Mouse (Mus musculus): ENCODE measurements around the gene Boc. TPM values are rescaled to one million over a fixed set of nuclear protein-coding genes. Genes with fewer than 3 reads are reported as not detected.
A peak's percentile ranks its signal among the peaks of the same experiment; 100 is the strongest.
"Not testable (repeated sequence)": the region's sequence is repeated elsewhere in the genome, so short reads cannot be mapped to it uniquely, and the experiment has no call there.

Gene Boc
- total RNA-seq, 2 experiments from 2014 or later, result 19.5 to 23.5 TPM

DNA sequence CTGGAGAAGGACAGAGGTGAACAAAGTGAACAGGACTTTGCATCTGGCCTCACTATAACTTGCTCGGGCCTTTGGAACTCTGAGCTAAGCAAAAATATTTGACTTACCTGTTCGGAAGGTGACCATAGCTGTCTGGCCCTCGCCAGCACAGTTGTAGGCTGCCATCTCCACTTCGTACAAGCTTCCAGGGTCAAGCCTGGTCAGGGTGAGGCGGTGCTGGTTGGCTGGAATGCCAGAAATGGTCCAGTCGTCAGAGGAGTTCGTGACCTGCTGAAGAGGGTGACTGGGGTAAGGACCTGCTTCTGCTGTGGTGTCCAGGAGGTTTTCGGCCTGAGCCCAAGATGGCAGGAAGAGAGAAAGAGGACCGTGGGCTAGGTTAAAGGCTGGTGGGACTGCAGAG lies 66.0 kb downstream of the Boc start:
- DNase-seq (ENCODE audit: low spot score in 2 of 2), result no peak

DNA sequence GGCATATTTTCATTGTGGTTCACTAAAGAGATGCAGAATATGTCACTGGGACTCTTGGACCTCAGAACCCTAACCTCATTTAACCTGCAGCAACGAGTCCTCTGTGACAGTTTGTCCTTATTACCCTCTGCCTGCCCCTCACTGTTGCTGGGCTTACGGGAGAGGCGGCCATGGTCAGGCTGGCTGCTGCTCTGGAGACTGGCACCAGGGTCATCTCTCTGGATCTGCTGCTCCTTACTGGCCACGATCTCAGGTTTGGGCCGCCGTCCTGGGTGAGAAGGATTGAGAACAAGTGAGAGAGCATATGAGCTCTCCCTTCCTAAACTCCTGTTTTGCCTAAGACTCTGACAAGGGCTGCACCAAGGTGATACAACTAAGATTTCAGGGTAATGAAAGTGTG lies 66.5 kb downstream of the Boc start:
- no peak for DNase-seq (ENCODE audit: low spot score in 2 of 2)

DNA sequence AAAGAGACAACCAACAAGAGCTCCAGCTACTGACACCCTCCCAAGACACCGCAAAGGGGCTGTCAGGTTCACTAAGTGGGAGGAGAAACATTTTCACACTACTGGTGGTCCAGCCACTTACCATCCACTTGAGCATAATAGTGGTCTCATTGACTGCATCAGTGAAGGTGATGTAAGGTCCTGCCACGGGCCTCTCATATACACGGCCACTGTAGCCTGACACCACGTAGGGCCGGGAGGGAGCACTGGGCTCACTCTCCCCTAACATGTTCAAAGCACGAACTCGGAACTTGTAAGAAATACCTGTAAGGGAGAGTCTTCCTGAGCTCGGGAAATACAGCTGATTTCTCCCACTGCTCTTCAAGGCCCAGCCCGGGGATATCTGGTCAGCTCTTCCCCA lies 67.6 kb downstream of the Boc start:
- DNase-seq (ENCODE audit: low spot score in 2 of 2), result no peak

DNA sequence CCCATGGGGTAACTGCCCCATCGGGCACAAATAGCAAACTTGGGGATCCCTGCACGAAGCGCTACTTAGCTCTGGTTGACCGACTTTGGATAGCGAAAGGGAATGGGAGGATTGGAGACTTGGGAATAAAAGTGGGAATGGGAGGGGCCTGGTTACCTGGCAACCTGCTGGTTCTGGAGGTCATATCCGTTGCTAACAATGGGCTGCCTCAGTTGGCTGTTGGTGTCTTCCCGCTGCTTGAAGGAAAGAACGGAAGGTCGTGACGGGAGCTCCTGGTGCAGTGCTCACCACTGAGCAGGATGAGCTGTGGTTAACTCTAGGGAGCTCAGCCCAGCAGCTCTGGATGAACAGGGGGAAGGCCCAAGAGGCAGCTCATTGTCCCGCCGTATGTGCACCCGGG lies 71.5 kb downstream of the Boc start:
- DNase-seq (ENCODE audit: low spot score in 2 of 2), result no peak

DNA sequence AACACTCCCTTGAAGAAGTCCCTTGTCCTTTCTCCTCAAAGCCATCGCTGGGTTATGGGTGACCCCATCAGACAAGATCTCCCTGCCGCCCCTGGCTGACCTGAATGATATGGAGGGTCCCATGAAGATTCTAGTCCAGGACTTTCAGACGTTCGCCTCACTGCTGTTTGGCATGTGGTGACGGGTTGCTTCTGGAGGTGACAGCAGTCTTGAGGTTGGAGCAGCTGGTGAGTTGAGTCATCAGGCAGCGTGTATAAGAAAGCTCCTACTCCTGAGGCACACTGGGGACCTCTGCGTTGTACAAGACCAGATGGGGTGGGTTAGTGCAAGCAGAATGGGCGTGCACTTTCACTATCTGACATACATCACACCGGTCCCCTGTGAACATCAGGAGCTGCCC lies 72.1 kb downstream of the Boc start:
- no peak for DNase-seq (ENCODE audit: low spot score in 2 of 2)

DNA sequence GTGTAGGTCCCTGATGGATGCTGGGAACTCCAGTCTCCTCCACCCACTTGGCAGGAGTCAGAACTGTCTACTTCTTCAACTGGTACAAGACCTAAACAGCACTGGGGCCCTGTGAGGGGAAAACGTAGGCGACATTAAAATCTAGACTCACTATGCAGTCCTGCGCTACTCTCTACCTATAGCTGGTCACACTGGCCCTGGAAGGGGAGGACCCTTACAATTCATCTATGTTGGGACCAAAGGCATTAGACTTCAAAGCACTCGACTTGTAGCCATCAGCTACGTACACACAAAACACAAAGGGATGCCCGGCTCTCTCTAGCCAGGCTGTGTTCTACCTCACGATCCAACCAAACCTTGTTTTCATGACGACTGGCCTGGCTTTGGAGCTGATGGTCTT lies 73.0 kb downstream of the Boc start:
- no peak for DNase-seq (ENCODE audit: low spot score in 2 of 2)

DNA sequence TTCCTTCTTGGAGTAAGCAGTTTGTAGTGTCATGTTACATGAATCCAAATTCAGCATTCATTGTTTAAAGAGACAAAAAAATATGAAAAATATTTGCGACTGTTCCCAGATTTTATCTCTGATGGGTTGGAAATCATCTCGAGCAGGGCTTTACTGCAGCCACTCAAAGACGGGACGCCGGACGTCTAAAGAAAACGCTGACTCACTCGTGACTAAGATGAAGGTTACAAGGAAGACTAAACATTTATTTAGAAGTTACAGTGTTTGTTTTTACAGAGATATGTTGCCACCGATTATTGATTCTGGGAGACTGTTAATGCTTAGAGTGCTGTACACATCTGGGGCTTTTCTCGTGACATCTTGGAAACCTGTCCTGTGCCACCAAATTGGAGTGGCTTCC lies 73.9 kb downstream of the Boc start:
- DNase-seq (ENCODE audit: low spot score in 2 of 2), result no peak

DNA sequence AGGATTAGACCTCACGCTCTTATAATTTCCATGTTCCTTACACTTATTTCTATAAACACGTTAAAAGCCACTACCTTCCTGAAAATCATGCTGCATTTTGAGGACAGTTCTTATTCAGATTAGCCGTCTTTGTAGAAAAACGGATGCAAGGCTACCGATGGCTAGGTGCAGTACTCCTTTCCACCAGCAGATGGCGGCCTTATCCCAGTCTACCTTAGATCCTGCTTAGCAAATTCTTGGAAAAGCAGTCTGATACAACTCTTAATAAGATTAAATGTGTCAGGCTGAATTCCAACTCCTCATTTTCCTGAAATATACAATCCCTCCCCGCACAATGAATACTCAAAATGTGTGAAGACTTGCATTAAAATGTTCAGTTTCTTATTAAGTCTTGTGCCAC lies 74.6 kb downstream of the Boc start:
- peak; percentile 85 to 91 for DNase-seq (ENCODE audit: low spot score in 2 of 2)

DNA sequence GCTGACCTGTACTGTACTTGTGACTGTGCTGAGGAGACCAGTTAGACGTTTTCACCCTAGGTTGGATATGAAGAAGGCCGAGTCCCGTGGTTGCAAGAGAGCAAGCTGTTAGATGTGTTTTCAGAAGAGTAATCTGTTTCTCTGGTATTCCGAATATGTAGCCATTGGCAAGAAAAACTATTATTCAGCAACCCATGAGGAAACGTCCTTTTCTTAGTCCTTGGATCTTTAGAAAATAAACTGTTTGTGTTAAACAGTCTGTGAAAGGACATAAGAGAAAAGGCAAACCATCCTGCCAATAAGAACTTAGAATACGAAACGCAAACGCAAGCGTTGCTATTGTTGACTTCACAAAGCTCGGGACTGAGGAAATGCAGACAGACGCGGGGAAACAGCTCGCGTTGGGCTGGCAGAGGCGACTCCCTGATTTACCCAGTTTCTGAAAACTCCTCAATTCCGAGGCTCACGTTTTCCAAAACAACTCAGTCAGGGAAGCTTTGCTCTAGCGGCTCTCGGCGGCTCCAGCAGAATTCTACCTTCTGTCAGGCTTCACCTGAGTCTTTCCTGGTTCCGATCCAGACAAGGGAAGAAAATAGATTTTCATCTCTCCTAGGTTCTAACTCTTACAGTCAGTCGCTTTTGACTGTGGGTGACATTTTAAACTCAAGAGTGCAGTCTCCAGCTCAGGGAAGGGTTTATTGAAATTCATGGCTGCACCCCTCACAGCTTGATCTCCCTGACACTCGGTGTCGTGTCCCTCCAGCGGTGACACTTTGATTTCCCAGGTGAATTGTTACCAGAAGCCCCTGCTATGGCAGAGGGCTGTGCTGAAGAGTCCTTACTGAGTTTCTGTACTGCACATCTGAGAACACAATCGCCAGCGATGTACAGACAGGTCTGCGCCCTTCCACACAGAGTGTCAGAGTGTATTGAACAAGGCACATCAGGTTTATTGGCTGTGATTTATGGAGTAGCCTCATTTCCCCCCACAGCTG lies 76.8 kb downstream of the Boc start:
- no peak for DNase-seq (ENCODE audit: low spot score in 2 of 2)

DNA sequence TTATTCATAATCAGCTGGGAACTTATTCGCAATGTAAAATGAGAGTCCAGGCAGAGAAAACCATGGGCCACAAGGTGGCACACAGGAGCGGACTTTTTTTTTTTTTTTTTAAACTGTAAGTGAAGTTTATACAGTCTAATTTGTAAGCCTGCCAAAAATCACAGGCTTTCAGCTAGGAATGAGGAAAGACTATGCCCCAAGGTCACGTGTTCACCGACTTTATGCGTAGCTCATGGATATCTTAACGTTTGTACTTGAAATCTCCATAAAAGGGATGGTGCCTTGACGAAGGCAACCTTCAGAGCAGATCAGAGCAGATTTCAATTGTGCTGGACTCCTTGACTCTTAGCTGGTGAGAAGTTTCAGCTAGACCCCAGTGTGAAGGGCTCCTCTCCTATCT lies 78.1 kb downstream of the Boc start:
- DNase-seq (ENCODE audit: low spot score in 2 of 2), result no peak

DNA sequence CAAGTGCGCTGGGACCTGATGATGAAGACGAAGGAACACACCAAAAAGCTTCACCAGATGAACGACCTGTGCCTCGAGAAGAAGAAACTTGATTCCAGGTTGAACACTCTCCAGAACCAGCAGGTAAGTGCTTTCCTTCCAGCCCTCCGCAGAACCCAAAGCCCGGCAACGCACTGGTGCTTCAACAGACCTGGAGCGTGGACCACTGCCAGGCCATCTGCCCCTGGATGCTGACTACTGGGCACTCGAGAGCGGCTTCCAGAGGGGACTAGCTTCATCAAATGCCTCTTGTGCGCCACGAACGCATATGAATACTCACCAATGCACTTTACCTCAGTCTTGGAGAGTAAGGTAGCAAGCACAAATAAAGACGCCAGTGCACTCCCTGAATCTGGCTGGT lies 78.8 kb downstream of the Boc start:
- no peak for DNase-seq (ENCODE audit: low spot score in 2 of 2)

DNA sequence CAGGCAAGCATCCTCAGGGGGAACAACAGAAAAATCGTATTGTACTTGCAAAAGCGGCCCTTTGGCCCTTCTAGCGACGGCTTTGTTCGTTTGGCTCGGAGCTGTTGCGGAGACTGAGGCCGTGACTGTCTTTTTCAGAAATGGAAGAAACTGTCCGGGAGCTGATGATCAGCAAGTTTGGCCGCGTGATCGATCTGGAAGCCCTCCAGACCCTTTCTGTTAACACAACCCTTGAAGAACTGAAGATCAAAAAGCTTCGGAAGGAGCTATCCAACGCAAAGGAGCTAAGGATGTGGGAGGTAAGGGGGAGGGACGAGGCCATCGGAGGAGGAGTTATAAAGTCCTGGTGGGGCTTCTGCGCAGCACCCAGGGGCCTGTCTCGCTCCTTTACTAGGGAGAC lies 79.9 kb downstream of the Boc start:
- DNase-seq (ENCODE audit: low spot score in 2 of 2), result no peak

DNA sequence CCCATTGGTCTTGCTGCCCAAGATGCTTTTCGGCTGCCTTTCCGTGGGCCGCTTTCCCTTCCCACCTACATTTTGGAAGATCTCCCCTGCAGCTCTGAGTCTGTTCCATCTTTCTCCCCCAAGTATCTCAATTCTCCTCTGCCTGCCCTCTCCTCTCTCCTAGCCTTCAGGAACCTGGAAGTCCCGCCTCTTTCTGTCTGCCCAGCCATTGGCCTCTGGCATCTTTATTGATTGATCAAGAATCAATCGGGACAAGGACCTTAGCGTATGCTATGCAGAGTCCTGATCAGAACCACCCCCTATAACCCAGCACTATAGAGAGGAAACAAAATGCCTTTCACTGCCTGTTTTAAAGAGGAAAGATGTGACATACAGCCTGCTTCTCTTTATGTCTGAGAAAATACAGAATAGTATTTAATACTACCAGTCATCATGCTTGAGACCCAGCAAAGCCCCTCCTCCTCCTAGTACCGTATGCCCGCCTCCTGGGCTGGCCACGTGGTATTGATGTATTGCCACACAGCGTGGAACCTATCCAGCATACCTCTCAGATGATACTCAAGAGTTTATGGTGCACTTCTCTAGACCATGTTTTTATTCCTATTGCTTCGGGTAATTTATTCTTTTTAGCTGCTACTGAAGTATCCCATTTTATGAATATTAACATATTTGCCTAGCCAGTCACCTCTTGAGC lies 82.9 kb downstream of the Boc start:
- DNase-seq (ENCODE audit: low spot score in 2 of 2), result no peak

DNA sequence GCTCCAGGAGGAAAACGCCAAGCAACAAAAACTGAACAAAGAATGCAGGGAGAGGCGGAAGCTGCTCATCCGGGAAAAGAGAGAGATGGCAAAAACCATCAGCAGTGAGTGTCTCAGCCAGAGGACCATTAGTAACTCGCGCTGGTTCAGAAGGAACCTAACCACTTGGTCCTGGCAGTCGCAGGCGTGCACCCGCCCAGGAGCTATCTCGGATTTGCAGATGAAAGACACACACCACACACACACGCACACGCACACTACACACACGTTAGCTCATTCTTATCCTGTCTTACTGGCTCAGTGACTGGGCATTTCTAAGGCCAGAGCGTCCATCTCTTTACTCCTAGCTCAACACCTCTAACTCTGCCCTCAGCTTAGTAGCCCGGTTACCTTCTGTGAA lies 83.4 kb downstream of the Boc start:
- DNase-seq (ENCODE audit: low spot score in 2 of 2), result no peak

DNA sequence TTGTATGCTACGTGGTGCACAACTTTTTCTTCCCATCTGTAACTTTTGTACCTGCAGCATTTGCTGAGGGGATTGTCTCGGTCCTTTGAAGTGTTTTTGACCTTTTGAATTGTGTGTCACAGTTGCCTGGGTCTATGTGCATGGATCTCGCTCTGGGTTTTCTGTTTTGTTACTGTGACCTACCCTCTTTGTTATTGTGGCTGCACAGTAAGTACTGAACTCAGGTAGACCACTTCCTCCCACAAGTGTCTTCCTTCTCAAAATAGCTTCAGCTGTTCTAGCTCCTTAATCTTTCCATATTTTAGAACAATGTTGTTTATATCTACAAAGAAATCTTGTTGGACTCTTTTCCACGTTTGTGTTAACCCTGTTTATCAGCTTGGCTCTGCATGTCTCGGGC lies 97.8 kb downstream of the Boc start:
- DNase-seq (ENCODE audit: low spot score in 2 of 2), result no peak

DNA sequence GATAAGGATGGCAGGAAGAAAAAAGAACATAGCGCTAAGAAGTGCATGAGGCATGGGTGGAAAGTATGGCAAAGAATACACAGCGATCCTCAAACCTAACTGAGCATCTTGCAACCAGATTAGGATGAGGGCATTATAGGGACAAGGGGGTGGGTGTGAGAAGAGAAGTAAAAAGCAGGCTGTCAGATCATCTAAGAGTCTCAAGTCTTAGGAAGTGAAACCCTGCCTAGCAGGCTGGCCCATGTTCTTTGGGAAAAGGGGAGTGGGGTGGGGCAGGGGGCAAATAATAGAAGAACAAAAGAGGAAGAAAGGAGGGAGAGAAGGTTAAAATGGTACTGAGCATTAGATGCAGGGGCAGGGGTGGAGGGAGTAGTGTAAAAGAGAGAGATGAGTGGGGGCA lies 99.9 kb downstream of the Boc start:
- DNase-seq (ENCODE audit: low spot score in 2 of 2), result no peak

DNA sequence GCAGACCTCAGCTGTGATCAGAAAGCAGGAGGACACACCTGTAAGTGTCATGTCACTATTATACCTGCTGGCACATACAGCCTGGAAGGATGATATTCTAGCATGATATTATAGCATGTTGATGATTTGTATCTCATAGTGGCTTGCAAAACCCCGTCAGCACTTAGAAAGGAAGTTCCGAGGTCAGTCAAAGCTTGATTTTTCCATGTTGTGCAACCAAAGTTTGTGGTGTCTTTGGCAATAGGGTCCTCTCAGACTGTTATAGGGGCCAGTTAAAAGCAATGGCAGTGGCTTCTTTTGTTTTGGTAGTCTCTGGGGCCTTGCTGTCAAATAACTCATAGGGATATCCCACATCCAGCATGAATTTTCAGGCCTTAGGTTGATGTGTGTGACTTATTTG lies 100.8 kb downstream of the Boc start:
- DNase-seq (ENCODE audit: low spot score in 2 of 2), result no peak

DNA sequence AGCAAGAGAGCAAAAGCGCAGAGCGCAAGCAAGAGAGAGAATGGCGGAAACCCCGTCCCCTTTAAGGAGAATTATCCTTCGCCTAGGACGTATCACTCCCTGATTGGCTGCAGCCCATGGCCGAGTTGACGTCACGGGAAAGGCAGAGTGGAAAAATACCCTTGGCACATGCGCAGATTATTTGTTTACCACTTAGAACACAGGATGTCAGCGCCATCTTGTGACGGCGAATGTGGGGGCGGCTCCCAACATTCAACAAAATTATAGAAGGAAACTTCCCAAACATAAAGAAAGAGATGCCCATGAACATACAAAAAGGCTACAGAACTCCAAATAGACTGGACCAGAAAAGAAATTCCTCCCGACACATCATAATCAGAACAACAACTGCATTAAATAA lies 116.8 kb downstream of the Boc start:
- not testable (repeated sequence) for DNase-seq (ENCODE audit: low spot score in 2 of 2)

DNA sequence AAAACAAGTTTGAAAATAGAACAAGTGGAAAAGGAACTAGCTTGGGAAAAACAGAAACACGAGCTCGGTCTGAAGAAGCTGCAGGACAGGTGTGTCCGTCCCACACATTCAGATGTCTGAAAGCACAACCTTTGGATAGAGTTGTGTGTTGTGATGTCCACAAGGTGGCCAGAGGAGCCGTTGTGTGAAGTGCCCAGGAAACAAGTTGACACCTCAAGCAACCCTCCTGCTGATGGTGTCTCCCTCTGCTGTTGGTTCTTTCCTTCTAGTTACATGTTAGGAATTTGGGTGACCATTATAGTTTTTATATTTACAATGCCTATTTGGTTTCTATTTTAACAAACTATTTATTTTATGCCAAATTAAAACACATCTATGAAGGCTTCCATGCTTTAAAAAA lies 123.2 kb downstream of the Boc start:
- DNase-seq (ENCODE audit: low spot score in 2 of 2), result no peak

Data from left cerebral cortex, adult 18-20 months (tissue).